Mouse (Mus musculus): ENCODE data around the gene Nlrp4f. TPM values are rescaled to one million over a fixed set of nuclear protein-coding genes. Genes with fewer than 3 reads are reported as not detected.

Gene Nlrp4f
- total RNA-seq, 1 experiment from 2014 or later, result not detected

Other genes with a start within 250 kb of the Nlrp4f start
- 0.38 TPM in 1 of 3 replicates, not detected in the others for gene Spata31d1c, start 172.9 kb downstream of the Nlrp4f start, total RNA-seq (2017)
- gene Prss47, start 153.2 kb downstream of the Nlrp4f start, total RNA-seq (2017), result not detected in 3 replicates
- gene Mfsd14b, start 93.0 kb downstream of the Nlrp4f start, total RNA-seq (2017), result 120 to 181 TPM (median 170 TPM) in 3 replicates
- gene Olfr465-ps1, start 67.9 kb downstream of the Nlrp4f start, total RNA-seq (2017), result not detected in 3 replicates
- gene Olfr466, start 55.7 kb downstream of the Nlrp4f start, total RNA-seq (2017), result not detected in 3 replicates
- not detected in 3 replicates for gene Gm10775, start 53.6 kb upstream of the Nlrp4f start, total RNA-seq (2017)
- 20.6 to 43.1 TPM (median 27.9 TPM) in 3 replicates for gene Zfp369, start 72.8 kb upstream of the Nlrp4f start, total RNA-seq (2017)